Mouse (Mus musculus) MN1 (cell line): ENCODE data around the gene Crip3.

Experiments used
- DNase-seq: peaks from one replicate; pipeline ENCODE4 v3.0.0-alpha.2; 2016; ENCODE audit warnings: low spot score

Gene Crip3

GRCm38 (mm10) chr17:46428761-46429414 is at the start of gene Crip3:
Gene Crip3, plus strand, starts transcription at chr17:46428926.
- DNase-seq = no peak

DNA sequence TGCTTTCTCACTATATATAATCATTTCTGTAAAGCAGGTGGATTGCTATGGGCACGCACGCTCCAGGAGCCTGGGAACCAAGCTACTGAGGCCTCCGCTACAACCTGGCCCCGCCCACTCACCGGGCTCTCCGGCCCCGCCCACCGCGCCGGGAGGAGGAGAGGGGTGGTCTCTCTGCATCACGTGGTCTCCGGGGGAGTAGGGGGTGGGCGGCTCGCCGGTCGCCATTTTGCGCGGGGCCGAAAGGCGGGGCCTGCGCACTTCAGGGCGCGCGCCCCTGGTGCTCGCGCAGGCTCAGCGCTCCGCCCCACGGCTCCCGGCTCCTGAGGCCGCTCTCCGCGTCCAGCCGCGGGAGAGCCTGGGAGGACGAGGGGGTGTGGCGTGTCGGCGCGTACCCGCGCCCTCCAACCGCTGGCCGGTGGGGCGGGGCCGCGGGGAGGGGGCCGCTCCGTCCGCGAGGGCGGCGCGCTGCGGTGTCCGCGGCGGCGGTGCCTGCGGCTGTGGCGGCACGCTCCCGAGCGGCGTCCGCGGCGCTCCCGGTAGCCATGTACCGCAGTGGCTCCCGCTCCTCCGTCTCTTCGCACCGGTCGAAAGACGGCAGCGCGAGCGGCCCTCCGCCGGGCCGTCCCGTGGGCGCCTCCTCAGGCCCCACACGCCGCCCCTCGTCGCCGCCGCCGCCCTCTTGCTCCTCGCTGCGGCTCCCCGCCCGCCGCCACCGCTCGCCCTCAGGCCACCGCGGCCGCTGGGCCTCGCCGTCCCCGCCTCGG is 45.2 kb upstream of the Crip3 start, which contains the start of gene Zfp318:
TSS of gene Zfp318 (plus strand) at position 438 of the 767 bp plus-strand sequence.
- DNase-seq = peak; percentile 98

DNA sequence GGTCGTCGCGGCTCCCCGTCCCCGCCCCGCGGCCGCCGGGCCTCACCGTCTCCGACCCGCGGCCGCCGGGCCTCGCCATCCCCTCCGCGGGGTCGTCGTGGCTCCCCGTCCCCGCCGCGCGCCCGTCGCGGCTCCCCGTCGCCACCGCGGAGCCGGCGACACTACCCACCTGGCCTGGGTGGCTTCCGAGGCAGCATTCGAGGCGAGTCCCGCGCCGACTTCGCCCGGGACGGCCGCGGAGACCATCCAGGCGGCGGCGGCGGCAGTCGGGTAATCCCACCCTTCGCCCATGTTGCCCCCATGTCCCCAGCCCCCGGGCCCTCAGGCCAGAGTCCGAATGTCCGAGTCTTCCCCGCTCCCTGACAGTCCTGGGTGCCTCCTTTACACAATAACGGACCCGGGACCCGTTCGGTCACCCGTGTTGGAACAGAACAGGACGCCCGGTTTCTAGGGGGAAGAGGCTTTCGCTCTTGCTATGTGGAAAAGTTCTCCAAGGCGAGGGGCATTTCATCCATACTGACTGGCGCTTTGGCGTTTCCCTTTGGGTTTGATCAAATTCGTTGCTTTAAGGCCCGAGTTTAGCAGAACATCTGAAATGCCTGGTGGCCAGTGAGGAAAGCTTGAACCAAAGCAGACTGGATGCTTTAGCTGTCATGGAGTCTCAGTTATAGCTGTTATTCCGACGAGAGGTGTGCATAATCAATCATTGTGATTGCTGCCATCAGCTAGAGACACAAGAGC is 44.5 kb upstream of the Crip3 start:
- peak; percentile 52 for DNase-seq

GRCm38 (mm10) chr17:46388200-46388599 is 40.5 kb upstream of the Crip3 start:
- DNase-seq = no peak

GRCm38 (mm10) chr17:46393012-46393411 is 35.7 kb upstream of the Crip3 start:
- DNase-seq = peak; percentile 72

- DNase-seq = no peak
Measured at GRCm38 (mm10) chr17:46394631-46395030, 34.1 kb upstream of the Crip3 start.

GRCm38 (mm10) chr17:46408478-46408877 is 20.2 kb upstream of the Crip3 start:
- peak; percentile 28 for DNase-seq

- DNase-seq = no peak
Measured at GRCm38 (mm10) chr17:46418628-46419027, 10.1 kb upstream of the Crip3 start.

DNA sequence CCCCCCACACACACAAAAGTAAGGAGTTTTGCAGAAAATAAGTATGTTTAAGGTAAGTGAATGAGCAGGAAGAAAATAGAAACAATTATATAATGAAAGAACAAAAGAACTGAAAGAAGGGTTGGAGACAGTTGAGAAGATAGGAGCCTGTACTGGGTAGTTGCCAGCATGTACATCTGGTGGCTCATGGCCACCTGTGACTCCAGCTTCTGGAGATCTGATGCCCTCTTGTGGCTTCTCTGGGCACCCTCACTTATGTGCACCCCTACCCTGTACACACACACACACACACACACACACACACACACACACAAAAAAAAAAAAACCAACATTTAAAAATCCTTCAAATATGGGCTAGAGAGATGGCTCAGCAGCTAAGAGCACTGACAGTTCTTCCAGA is 9.0 kb upstream of the Crip3 start:
- DNase-seq = no peak

DNA sequence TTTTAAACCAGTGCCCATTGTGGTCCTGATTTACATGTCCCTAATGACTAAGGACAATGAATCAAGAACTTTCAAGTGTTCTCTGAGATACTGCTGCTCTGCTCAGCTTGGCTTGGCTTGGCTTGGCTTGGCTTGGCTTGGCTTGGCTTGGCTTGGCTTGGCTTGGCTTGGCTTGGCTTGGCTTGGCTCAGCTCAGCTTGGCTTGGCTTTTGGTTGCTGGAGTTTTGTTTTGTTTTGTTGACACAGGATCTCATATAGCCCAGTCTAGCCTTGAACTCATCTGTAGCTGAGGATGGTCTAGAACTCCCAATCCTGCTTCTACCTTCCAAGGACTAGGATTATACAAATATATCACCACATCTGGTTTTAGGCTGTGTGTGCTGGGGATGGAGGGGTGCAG is 2.2 kb upstream of the Crip3 start:
- DNase-seq = no peak

DNA sequence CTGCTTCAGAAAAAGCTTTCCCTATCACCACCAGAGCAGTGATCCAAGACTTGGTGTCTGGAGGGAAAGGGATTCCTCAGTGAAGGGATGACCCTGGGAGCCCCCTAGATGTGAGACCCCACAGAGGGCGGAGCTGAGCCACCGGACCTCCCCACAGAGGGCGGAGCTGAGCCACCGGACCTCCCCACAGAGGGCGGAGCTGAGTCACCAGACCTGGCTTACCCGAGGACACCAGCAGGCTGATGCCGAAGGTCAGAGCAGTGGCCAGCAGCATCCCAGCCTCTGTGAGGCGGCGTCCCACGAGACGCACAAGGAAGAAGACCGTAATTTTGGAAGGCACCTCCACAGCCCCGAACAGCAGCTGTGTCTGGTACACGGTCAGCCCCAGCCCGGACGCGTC is 4.9 kb downstream of the Crip3 start:
- no peak for DNase-seq

DNA sequence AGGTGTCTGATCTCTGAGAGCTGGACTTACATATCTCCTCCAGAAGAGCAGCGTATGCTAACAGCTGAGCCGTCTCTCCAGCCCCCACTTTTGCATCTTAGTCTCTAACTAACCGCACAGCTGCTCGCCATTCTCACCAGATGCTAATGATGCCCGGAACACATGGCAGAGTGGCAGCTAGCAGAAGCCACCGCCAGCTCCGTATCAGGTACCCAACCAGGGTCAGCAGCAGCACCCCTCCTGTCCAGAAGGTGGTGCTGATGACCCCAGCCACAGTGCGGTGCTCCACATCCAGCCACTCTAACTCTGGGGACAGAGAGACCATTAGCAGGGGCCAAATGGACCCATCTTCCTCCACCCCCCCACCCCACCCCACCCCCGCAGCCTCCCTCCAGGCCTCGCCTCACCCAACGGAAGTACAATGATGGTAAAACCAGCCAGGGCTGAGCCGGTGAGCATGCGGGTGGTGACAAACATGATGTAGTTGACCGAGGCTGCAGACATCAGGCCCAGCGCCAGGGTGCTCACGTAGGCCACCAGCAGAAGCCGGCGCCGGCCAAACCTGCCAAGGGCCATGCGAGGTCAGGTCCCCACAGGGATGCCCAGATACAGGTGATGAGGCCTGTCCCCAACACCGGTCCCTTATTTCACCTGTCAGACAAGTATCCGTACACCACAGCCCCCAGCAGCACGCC is 8.1 kb downstream of the Crip3 start:
- peak; percentile 70 for DNase-seq

DNA sequence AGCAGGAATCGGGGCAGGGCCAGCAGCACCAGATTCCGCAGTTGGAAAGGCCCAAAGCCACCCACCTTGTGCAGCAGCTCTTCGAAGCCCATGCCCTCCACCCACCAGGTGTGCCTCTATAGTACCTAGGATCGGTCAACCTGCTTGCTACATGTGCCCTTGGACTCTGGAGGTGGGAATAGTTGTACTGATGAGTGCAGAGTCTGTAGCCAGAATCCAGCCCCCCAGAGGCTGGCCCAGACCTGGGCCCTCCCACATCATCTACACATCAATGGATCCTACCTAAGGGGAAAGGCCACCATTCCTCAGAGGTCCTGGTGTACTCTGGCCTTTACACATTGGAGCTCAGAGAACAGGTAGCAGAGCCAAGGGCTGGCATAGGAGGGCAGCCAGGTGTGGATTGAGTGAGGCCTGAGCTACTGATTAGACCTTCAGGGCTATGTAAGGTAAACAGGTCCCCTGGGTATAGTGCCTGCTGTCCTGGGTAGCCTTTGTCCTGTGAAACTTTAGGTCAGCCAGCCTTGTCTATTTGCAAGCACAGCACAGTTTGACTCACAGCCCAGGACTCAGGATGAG is 9.7 kb downstream of the Crip3 start, which contains the start of gene Slc22a7:
TSS of gene Slc22a7 (minus strand) at position 160 of the 576 bp plus-strand sequence.
- no peak for DNase-seq

GRCm38 (mm10) chr17:46439176-46439575 is 10.4 kb downstream of the Crip3 start:
- DNase-seq = no peak

GRCm38 (mm10) chr17:46444839-46445579 is 16.3 kb downstream of the Crip3 start:
- no peak for DNase-seq

GRCm38 (mm10) chr17:46446264-46446663 is 17.5 kb downstream of the Crip3 start:
- DNase-seq = no peak

DNA sequence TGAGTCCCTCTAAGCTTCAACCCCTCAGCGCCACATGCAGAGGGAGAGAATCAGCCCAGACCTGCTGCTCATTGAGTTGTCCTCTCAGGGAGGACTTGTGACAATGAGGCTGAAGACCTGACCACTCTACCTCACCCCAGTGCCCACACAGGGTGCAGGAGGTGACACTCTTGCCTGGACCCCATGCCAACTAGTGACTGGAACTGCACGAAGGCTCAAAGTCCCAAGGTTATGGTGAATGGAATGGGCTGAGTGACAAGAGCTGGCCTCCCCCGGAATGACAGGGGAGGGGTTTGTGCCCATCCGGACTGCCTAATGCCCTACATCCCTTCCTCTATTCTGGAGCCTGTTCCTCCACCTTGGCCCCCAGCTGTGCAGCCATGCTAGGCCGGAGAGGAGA is 24.0 kb downstream of the Crip3 start:
- no peak for DNase-seq

GRCm38 (mm10) chr17:46453302-46453948 is 24.7 kb downstream of the Crip3 start:
- DNase-seq = no peak

- no peak for DNase-seq
Measured at GRCm38 (mm10) chr17:46453970-46454411, 25.3 kb downstream of the Crip3 start.

DNA sequence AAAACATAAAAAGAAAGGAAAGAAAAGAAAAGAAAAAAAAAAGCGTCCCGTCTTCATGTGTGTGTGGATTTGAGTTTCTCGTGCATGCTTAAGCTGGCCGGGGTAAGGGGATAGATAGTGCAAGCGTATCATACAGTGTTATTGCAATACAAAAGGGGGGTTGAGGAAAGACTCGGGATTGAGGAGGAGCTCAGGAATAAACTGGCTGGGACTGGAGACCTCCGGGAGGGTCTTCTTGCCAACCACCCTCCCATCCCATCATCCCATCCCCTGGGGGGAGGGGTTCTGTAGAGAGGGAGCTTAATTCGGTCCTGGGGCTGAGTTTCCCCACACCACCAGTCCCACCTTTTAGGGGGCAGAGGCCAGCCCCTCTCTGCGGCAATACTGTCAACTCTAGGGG is 25.8 kb downstream of the Crip3 start:
- no peak for DNase-seq
